Mouse (Mus musculus): Measurements from ENCODE around the gene Golga4.

DNA sequence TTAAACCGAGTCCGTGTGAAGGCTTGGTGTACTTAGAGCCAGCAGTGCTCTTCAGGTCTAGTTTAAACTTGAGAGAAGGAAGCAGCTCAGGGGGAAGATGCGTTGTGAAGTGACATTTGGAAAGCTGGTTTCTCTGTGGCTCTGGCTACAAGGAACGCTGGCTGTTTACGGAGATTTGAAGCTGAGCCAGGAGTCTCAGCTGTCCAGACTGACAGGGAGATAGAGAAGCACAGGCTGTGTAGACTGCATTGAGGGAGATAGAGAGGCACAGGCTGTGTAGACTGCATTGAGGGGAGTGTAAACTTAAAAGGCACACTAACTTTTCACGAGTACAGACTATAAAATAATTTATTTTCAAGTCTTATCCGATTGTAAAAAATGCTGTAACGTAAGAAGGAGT is 13.9 kb downstream of the Golga4 start:
- TF ChIP-seq POLR2A (IDR thresholded peaks at IDR 0.05; ENCODE audit: control insufficient read depth, extremely low read depth, insufficient read depth, low read length, poor library complexity): no peak
- TF ChIP-seq CTCF (IDR thresholded peaks at IDR 0.05; ENCODE audit: borderline replicate concordance, control insufficient read depth, extremely low read depth, insufficient read depth, low read length, poor library complexity): no peak
